Mouse (Mus musculus) kidney, postnatal 36 days (tissue): ENCODE measurements at regions not wholly inside any gene's neighbourhood (a gene's known extent, or its start where the extent isn't known, plus 50 kb on each side); places are given as distances from the start of the nearest gene placed in this dataset.
"Not testable (repeated sequence)": the region's sequence is repeated elsewhere in the genome, so short reads cannot be mapped to it uniquely, and the experiment has no call there.

Experiments used
- DNase-seq, 2 experiments: peaks; one replicate each; pipeline ENCODE4 v3.0.0; 2021 to 2022; ENCODE audit warnings: mixed read lengths in 2 of 2

- peak in 1 of 2 experiments; percentile 1 for DNase-seq
These were observed 455.5 kb downstream of the Plxdc2 start for GRCm38 (mm10) chr2:16811401-16812281.

DNA sequence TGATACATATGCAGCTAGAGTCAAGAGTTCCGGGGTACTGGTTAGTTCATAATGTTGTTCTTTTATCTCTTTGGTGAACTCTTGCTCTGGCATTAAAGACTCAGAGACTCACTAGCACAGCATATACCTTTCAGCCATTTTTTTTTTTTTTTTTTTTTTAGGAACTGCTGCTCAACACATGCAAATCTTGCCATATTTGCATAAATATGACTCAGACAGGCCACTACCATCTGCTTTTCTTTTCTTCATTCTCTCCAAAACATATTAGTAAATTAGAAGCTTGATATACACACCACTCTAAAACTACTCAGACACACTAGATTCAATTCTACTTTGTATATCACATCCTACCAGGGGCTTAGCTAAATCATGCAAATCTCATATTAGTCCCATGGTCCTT lies 464.3 kb downstream of the Plxdc2 start:
- no peak for DNase-seq

- DNase-seq, result no peak
These were observed 468.7 kb downstream of the Plxdc2 start for GRCm38 (mm10) chr2:16824681-16825230.

DNA sequence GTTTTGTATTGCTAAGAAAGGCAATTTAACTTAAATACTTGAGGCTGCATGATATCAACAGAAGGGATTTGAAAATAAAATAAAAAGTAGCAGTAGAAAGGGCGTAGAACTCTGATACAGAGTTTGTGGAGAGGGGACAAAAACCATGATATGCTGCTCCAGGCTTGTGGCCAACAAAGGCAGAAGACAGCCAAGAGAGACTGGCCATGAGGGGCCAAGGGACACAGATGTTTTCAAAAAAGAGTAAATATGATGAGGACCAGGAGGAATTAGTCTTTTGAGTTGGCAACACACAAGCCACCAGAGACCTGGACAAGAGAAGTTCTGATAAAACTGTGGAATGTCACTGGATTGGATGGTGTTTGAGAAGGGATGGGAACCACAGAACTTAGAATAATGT lies 471.2 kb downstream of the Plxdc2 start:
- no peak for DNase-seq

- DNase-seq, result no peak
These were observed 479.9 kb downstream of the Plxdc2 start for GRCm38 (mm10) chr2:16835960-16836359.

DNA sequence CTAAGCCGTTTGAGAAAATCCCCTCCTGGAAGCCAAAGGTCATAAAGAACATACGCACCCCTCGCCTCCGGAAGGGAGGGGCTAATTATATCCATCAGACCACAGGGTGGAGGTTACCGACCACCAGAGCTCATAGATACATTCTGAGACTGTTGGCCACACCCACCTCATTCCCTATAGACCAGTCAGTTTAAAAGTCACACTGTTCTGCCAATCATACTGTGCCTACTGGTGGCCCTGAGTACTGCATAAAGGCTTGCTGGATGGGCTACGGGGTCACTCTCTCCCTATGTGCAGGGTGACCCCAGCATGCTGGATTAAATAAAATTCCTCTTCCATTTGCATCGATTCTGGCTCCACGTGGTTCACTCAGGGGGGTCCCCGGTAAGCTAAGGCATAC lies 482.6 kb downstream of the Plxdc2 start:
- no peak for DNase-seq

DNA sequence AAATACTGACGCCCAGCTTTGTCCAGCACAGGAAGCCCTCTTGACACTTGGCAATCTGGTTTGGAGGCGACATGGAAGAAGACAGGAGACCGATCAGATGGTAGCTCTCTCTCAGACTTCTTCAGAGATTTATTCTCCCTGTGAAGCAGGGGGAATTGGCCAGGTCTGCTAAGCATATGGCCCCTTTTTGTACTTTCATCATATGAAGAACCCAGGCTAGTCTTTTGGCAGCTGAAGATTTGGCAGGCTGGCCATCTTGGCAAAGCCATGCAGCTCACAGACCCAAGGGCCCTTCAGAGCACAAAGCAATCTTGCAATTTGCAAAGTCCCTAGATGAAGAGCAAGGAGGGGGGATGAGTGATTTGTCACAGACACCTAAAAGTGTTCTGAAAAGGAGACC lies 493.8 kb downstream of the Plxdc2 start:
- no peak for DNase-seq

DNA sequence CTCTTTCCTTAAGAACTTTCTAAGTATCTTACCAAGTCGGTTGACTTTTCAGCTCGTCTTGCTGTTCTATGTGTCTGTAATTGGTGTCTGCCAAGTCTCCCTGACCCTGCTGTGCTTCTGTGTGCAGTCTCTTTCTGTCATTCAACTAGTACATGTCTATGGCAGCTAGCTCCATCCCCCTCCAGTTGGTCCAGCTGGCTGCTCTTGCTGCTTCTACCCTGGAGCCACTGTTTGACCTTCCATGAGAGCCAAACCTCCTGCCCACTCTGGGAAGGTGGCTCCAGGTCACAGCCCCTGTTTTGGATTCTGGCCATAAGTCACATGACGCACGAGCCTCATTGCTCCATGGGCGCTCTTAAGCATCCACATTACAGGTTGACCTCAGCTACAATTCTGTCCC lies 504.0 kb downstream of the Plxdc2 start:
- peak; percentile 25 to 27 for DNase-seq

- DNase-seq, result no peak
These were observed 510.2 kb downstream of the Plxdc2 start for GRCm38 (mm10) chr2:16866163-16866852.

DNA sequence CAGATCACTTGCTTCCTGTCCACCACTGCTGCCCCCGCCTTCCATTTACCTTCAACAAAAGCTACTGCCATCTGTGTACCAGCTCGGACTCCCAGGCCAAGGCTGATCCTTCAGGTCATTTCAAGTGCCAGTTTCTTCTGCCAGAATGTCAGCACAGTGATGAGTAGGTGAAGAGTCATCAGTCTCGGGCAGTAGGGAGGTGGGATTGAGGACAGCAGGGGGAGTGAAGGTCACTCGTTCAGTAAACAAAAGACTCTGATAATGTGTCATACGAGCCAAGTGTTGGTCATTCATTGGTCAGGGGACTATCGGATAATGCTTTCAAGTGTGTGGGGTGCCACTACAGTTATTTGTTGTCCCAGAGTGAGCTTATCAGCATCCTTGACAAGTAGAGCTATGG lies 536.3 kb downstream of the Plxdc2 start:
- not testable (repeated sequence) for DNase-seq

GRCm38 (mm10) chr2:16909246-16910038 lies 553.3 kb downstream of the Plxdc2 start:
- DNase-seq, result no peak

DNA sequence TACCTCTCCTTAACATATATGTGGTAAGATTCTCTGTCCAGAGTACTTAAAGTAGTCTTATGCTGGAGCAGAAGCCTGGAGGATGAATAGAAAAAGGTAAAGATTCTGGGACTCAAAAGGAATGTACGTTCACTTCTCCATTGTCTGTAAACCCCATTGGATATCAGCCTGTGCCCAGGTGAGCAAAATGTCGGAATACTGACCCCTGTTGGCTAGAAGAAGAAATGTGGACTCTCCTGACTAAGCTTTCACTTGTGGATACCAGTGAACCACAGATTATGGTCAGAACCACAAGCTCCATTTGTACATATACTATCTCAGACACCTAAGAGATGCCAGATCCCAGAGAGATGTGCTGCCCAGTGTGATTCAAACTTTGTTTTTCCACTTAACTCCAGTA lies 558.5 kb downstream of the Plxdc2 start:
- peak; percentile 17 to 18 for DNase-seq

- DNase-seq, result no peak
These were observed 573.9 kb downstream of the Plxdc2 start for GRCm38 (mm10) chr2:16929974-16930373.

DNA sequence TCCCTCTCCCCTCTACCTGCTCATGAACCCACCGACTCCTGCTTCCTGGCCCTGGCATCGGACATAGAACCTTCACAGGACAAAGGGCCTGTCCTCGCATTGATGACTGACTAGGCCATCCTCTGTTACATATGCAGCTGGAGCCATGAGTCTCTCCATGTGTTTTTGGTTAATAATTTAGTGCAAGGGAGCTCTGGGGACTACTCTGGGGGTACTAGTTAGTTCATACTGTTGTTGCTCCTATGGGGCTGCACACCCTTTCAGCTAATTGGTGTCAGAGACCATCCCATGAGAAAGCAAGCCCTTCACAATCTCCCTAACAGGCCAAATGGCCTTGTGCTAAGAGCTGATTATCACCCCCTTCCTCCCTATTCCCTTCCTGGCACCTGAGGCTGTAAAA lies 603.3 kb downstream of the Plxdc2 start:
- no peak for DNase-seq

DNA sequence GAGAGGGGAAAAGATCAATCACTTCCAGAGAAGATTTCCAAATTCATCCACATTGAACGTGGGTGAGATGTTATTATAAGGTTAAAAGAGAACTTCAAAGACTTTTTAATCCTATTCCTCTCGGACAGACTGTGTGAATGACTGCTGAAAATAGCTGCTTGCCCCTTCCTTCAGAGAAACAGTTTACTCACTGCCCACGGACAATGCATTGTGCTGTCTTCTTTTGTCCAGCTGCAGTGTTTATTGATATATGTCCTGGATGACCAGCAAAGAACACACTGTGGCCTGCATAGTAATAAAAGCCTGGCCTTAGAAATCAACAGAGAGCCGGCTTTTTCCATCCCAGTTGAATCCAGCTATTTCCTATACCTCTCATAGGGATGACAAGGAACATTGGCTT lies 621.3 kb downstream of the Plxdc2 start:
- no peak for DNase-seq

GRCm38 (mm10) chr2:16982823-16983222 lies 626.7 kb downstream of the Plxdc2 start:
- no peak for DNase-seq

- DNase-seq, result no peak
These were observed 627.6 kb downstream of the Plxdc2 start for GRCm38 (mm10) chr2:16983583-16984221.
